Mouse (Mus musculus): ENCODE results near the gene Nrf1.

- TF ChIP-seq CTCF (IDR thresholded peaks at IDR 0.05; ENCODE audit: low read depth) (no peak), EP300 (IDR thresholded peaks at IDR 0.05; ENCODE audit: low read depth) (no peak)
These were observed 104.9 kb downstream of the Nrf1 start for GRCm38 (mm10) chr6:30152649-30153048.
